Mouse (Mus musculus): ENCODE measurements around the gene Pnpla2.

DNA sequence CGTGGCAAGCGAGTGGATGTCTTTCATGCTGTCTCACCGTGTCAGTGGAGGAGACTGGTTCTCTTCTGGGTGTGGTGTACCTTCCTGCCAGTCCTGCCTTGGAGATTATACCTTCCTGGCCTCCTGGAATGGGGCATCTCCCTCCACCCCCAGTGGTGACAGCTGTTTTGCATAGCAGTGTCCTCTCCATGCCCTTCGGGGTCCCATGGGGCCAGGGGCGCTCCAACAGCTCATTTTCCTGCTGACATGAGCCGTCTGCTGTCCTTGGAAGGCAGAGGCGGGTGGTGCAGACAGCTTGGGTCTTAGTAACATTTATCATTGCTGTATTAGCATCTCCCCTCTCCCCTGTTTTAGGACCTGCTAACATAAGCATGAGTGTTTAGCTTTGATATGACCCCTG, 32.1 kb downstream of the Pnpla2 start:
- TF ChIP-seq CTCF (IDR thresholded peaks at IDR 0.05; ENCODE audit: control insufficient read depth, insufficient read depth, low read length), result no peak
- TF ChIP-seq POLR2A (IDR thresholded peaks at IDR 0.05; ENCODE audit: borderline replicate concordance, control insufficient read depth, low read depth, low read length), result no peak

Data from bone marrow, adult 2 months (tissue).